ENCODE assay signal across 12 mouse cellular contexts in genomic region chr11:76278960-76279852, GRCm38 (mm10). TPM values are rescaled to one million over a fixed set of nuclear protein-coding genes. Genes with fewer than 3 reads are reported as not detected.
DNase-seq lines count a peak whose midpoint lies in the region; ATAC-seq and TF ChIP-seq lines count a peak whose summit lies in the region.
"Had no signal": no experiment of that assay in that cellular context is flagged by ENCODE, and none has a peak within 500 bp of the region (broad histone marks: within the 10 kb centered on the region; RNA-seq: fewer than 3 reads in every experiment).

No protein-coding gene starts in this region.

- H3K4me2 ChIP-seq in forebrain, embryonic 16.5 days (ENCODE audit: low read length): no peak overlapping the region
- no peak overlapping the region for H3K4me2 ChIP-seq in midbrain, embryonic 13.5 days (replicated peaks)

- H3K9ac ChIP-seq in forebrain, embryonic 16.5 days (replicated peaks; ENCODE audit: low read depth, low read length): no peak overlapping the region
- 0 out of 2 replicates have a peak overlapping the region, but pooled peaks have one; percentile 23 for H3K9ac ChIP-seq in midbrain, embryonic 13.5 days (replicated peaks)

- 65% methylated on average over 14 of the region's 14 CpGs for WGBS in heart, embryonic 10.5 days
- 63% methylated on average over 14 of the region's 14 CpGs for WGBS in embryonic facial prominence, embryonic 10.5 days
- WGBS in forebrain, embryonic 16.5 days: 31% methylated on average over 14 of the region's 14 CpGs
- 54% methylated on average over 14 of the region's 14 CpGs for WGBS in midbrain, embryonic 13.5 days

- no peak overlapping the region for H3K4me3 ChIP-seq in heart, embryonic 10.5 days
- H3K4me3 ChIP-seq in embryonic facial prominence, embryonic 10.5 days: no peak overlapping the region
- no peak overlapping the region for H3K4me3 ChIP-seq in forebrain, embryonic 16.5 days (replicated peaks; ENCODE audit: low read length)
- no peak overlapping the region for H3K4me3 ChIP-seq in midbrain, embryonic 13.5 days (replicated peaks)
- H3K4me3 ChIP-seq in left cerebral cortex, adult 2 months: no peak overlapping the region
- H3K4me3 ChIP-seq: myocyte had no signal

- no peak for DNase-seq in heart, embryonic 10.5 days (ENCODE audit: low spot score)
- no peak for DNase-seq in heart, postnatal 14 days
- no peak for DNase-seq in embryonic facial prominence, embryonic 10.5 days (ENCODE audit: low spot score)
- DNase-seq in natural killer cell, adult 2 months (ENCODE audit: low spot score in 2 of 2): no peak
- no peak for DNase-seq in left cerebral cortex, adult 2 months (ENCODE audit: extremely low spot score in 1 of 2, low spot score in 2 of 2)
- DNase-seq: heart, postnatal 4 days; right cerebral cortex, postnatal 14 days had no signal

- ATAC-seq in forebrain, embryonic 16.5 days: peak; percentile 55
- 0 out of 2 replicates have a peak, but pooled peaks have one; percentile 24 for ATAC-seq in midbrain, embryonic 13.5 days
- ATAC-seq in megakaryocyte-erythroid progenitor cell, adult 5-6 weeks (replicated peaks; ENCODE audit: low FRiP score, low TSS enrichment, poor library complexity, severe bottlenecking): no peak
- ATAC-seq: Patski had no signal

- TF ChIP-seq CTCF in left cerebral cortex, adult 2 months (IDR thresholded peaks at IDR 0.05): no peak

- H3K9me3 ChIP-seq in heart, embryonic 10.5 days: peaks cover 4% of the 10 kb centered on the region; the same call in 1 of the 2 replicates
- H3K9me3 ChIP-seq in embryonic facial prominence, embryonic 10.5 days: no peaks in the 10 kb centered on the region; the same call in 1 of the 2 replicates
- no peaks in the 10 kb centered on the region for H3K9me3 ChIP-seq in forebrain, embryonic 16.5 days (ENCODE audit: control insufficient read depth, low read length)
- H3K9me3 ChIP-seq in midbrain, embryonic 13.5 days: no peaks in the 10 kb centered on the region

- peaks cover 22% of the 10 kb centered on the region; the same call in 1 of the 2 replicates for H3K4me1 ChIP-seq in heart, embryonic 10.5 days
- peaks cover 30% of the 10 kb centered on the region for H3K4me1 ChIP-seq in embryonic facial prominence, embryonic 10.5 days
- peaks cover 11% of the 10 kb centered on the region for H3K4me1 ChIP-seq in forebrain, embryonic 16.5 days (replicated peaks; ENCODE audit: control insufficient read depth, insufficient read depth, low read length)
- peaks cover 10% of the 10 kb centered on the region for H3K4me1 ChIP-seq in midbrain, embryonic 13.5 days (replicated peaks)

- intact Hi-C loops in heart, postnatal 14 days (cut with DNase I): no loop called here
- intact Hi-C loops in left cerebral cortex, adult 2 months (cut with DNase I): no loop called here

- no peaks in the 10 kb centered on the region for H3K27me3 ChIP-seq in heart, embryonic 10.5 days (ENCODE audit: insufficient read depth, poor library complexity, severe bottlenecking)
- no peaks in the 10 kb centered on the region for H3K27me3 ChIP-seq in embryonic facial prominence, embryonic 10.5 days (replicated peaks; ENCODE audit: low read depth, poor library complexity, severe bottlenecking)
- no peaks in the 10 kb centered on the region for H3K27me3 ChIP-seq in forebrain, embryonic 16.5 days (replicated peaks; ENCODE audit: control insufficient read depth, insufficient read depth, low read length)
- no peaks in the 10 kb centered on the region for H3K27me3 ChIP-seq in midbrain, embryonic 13.5 days
- H3K27me3 ChIP-seq: Patski had no signal

- peak overlapping the region; percentile 10; the same call in 1 of the 2 replicates for H3K27ac ChIP-seq in heart, embryonic 10.5 days
- peak overlapping the region; percentile 67 for H3K27ac ChIP-seq in embryonic facial prominence, embryonic 10.5 days (replicated peaks)
- peak overlapping the region; percentile 26; the same call in 1 of the 2 replicates for H3K27ac ChIP-seq in forebrain, embryonic 16.5 days (ENCODE audit: low read length)
- peak overlapping the region; percentile 47 for H3K27ac ChIP-seq in midbrain, embryonic 13.5 days
- H3K27ac ChIP-seq in left cerebral cortex, adult 2 months: no peak overlapping the region

- H3K36me3 ChIP-seq in heart, embryonic 10.5 days: peaks cover 18% of the 10 kb centered on the region
- peaks cover 27% of the 10 kb centered on the region for H3K36me3 ChIP-seq in embryonic facial prominence, embryonic 10.5 days (replicated peaks)
- H3K36me3 ChIP-seq in forebrain, embryonic 16.5 days (ENCODE audit: control insufficient read depth, insufficient read depth): no peaks in the 10 kb centered on the region
- peaks cover 6% of the 10 kb centered on the region; the same call in 1 of the 2 replicates for H3K36me3 ChIP-seq in midbrain, embryonic 13.5 days

RNA-seq across cellular contexts. Expression of gene Glod4, which starts 35.7 kb away (rescaled TPM):
- polyA plus RNA-seq in heart, embryonic 10.5 days (2016; fragmentation: Nextera tagmentation; extraction: Ambion mirVana): 126 and 135 TPM in 2 replicates
- 10 to 100 TPM; 37.7 to 44.7 TPM for total RNA-seq in heart, postnatal 14 days (2021)
- 136 and 142 TPM in 2 replicates for polyA plus RNA-seq in embryonic facial prominence, embryonic 10.5 days (2016; fragmentation: Nextera tagmentation; extraction: Ambion mirVana)
- 127 and 129 TPM in 2 replicates for polyA plus RNA-seq in forebrain, embryonic 16.5 days (2015; fragmentation: Nextera tagmentation; extraction: Ambion mirVana)
- 128 TPM in 2 replicates for polyA plus RNA-seq in midbrain, embryonic 13.5 days (2015; fragmentation: Nextera tagmentation; extraction: Ambion mirVana)
- 10 to 100 TPM; 48.1 to 58.1 TPM for total RNA-seq in left cerebral cortex, adult 2 months (2021)
- 65.0 and 70.4 TPM in 2 replicates for total RNA-seq in megakaryocyte-erythroid progenitor cell, adult 5-6 weeks (2014; fragmentation: Nextera tagmentation)
- total RNA-seq in megakaryocyte-erythroid progenitor cell, adult 5-6 weeks (2017): 203 and 253 TPM in 2 replicates

RNA-seq across cellular contexts. Expression of gene Mrm3, which starts 35.7 kb away (rescaled TPM):
- 27.8 and 29.1 TPM in 2 replicates for polyA plus RNA-seq in heart, embryonic 10.5 days (2016; fragmentation: Nextera tagmentation; extraction: Ambion mirVana)
- total RNA-seq in heart, postnatal 14 days (2021): 10 to 100 TPM; 20.6 to 22.8 TPM
- 26.1 and 28.8 TPM in 2 replicates for polyA plus RNA-seq in embryonic facial prominence, embryonic 10.5 days (2016; fragmentation: Nextera tagmentation; extraction: Ambion mirVana)
- 21.8 and 24.6 TPM in 2 replicates for polyA plus RNA-seq in forebrain, embryonic 16.5 days (2015; fragmentation: Nextera tagmentation; extraction: Ambion mirVana)
- polyA plus RNA-seq in midbrain, embryonic 13.5 days (2015; fragmentation: Nextera tagmentation; extraction: Ambion mirVana): 18.6 and 19.0 TPM in 2 replicates
- 10 to 100 TPM; 16.6 to 19.7 TPM for total RNA-seq in left cerebral cortex, adult 2 months (2021)
- total RNA-seq in megakaryocyte-erythroid progenitor cell, adult 5-6 weeks (2014; fragmentation: Nextera tagmentation): 24.0 and 31.8 TPM in 2 replicates
- 58.5 and 63.2 TPM in 2 replicates for total RNA-seq in megakaryocyte-erythroid progenitor cell, adult 5-6 weeks (2017)
